Mouse (Mus musculus): ENCODE data around the gene Ube2r2. TPM values are rescaled to one million over a fixed set of nuclear protein-coding genes. Genes with fewer than 3 reads are reported as not detected.

The Ube2r2 gene
- total and polyA plus RNA-seq, 2 experiments = 30.4 to 40.4 TPM

- Histone ChIP-seq H3K36me3 (ENCODE audit: control insufficient read depth, insufficient read depth, low read length) (peaks cover 15% of the 10 kb centered on the region), H3K4me1 (ENCODE audit: control insufficient read depth, insufficient read depth, low read length) (no peaks in the 10 kb centered on the region), H3K27ac (replicated peaks; ENCODE audit: insufficient read depth, low read depth, low read length) (no peak overlapping the region), H3K79me2 (ENCODE audit: control insufficient read depth, insufficient read depth, low read length) (peaks cover 21% of the 10 kb centered on the region), H3K27me3 (ENCODE audit: control insufficient read depth, insufficient read depth, low read length) (no peaks in the 10 kb centered on the region), H3K4me3 (ENCODE audit: insufficient read depth, low read depth, low read length) (no peak overlapping the region), H3K9ac (ENCODE audit: low read depth, low read length) (no peak overlapping the region)
- TF ChIP-seq CTCF (IDR thresholded peaks at IDR 0.05; ENCODE audit: low read depth, low read length) (no peak), POLR2A (IDR thresholded peaks at IDR 0.05; ENCODE audit: extremely low read depth, insufficient read depth, low read length) (no peak)
- no peak for DNase-seq (ENCODE audit: extremely low read depth, low read depth, low spot score)
- WGBS = 85% methylated on average over 15 of the region's 15 CpGs
These were observed 44.5 kb downstream of the Ube2r2 start for GRCm38 (mm10) chr4:41179825-41180725.

GRCm38 (mm10) chr4:41189809-41190208, 54.3 kb downstream of the Ube2r2 start:
- WGBS = 87% methylated on average over 2 of the region's 2 CpGs
- TF ChIP-seq POLR2A (IDR thresholded peaks at IDR 0.05; ENCODE audit: extremely low read depth, insufficient read depth, low read length) (no peak), CTCF (IDR thresholded peaks at IDR 0.05; ENCODE audit: low read depth, low read length) (no peak)

GRCm38 (mm10) chr4:41192544-41193512, 57.3 kb downstream of the Ube2r2 start:
- 74% methylated on average over 14 of the region's 14 CpGs for WGBS
- no peak for TF ChIP-seq CTCF (IDR thresholded peaks at IDR 0.05; ENCODE audit: low read depth, low read length)
- no peak for TF ChIP-seq POLR2A (IDR thresholded peaks at IDR 0.05; ENCODE audit: extremely low read depth, insufficient read depth, low read length)
- H3K36me3 ChIP-seq (ENCODE audit: control insufficient read depth, insufficient read depth, low read length) = peaks cover 26% of the 10 kb centered on the region

More at GRCm38 (mm10) chr4:41189809-41190208, 54.3 kb downstream of the Ube2r2 start:
- H3K36me3 ChIP-seq (ENCODE audit: control insufficient read depth, insufficient read depth, low read length) = peaks cover 28% of the 10 kb centered on the region
- no peak overlapping the region for H3K4me3 ChIP-seq (ENCODE audit: insufficient read depth, low read depth, low read length)
- H3K79me2 ChIP-seq (ENCODE audit: control insufficient read depth, insufficient read depth, low read length) = no peaks in the 10 kb centered on the region
- no peaks in the 10 kb centered on the region for H3K4me1 ChIP-seq (ENCODE audit: control insufficient read depth, insufficient read depth, low read length)
- H3K27ac ChIP-seq (replicated peaks; ENCODE audit: insufficient read depth, low read depth, low read length) = no peak overlapping the region
- H3K27me3 ChIP-seq (ENCODE audit: control insufficient read depth, insufficient read depth, low read length) = no peaks in the 10 kb centered on the region
- no peak overlapping the region for H3K9ac ChIP-seq (ENCODE audit: low read depth, low read length)
- DNase-seq (ENCODE audit: extremely low read depth, low read depth, low spot score) = no peak

GRCm38 (mm10) chr4:41195328-41195727, 59.8 kb downstream of the Ube2r2 start:
- Histone ChIP-seq H3K27ac (replicated peaks; ENCODE audit: insufficient read depth, low read depth, low read length) (no peak overlapping the region), H3K9ac (ENCODE audit: low read depth, low read length) (no peak overlapping the region), H3K27me3 (ENCODE audit: control insufficient read depth, insufficient read depth, low read length) (no peaks in the 10 kb centered on the region), H3K79me2 (ENCODE audit: control insufficient read depth, insufficient read depth, low read length) (no peaks in the 10 kb centered on the region), H3K36me3 (ENCODE audit: control insufficient read depth, insufficient read depth, low read length) (peaks cover 23% of the 10 kb centered on the region), H3K4me1 (ENCODE audit: control insufficient read depth, insufficient read depth, low read length) (no peaks in the 10 kb centered on the region), H3K4me3 (ENCODE audit: insufficient read depth, low read depth, low read length) (no peak overlapping the region)
- 90% methylated on average over 15 of the region's 15 CpGs for WGBS
- no peak for DNase-seq (ENCODE audit: extremely low read depth, low read depth, low spot score)
- TF ChIP-seq POLR2A (IDR thresholded peaks at IDR 0.05; ENCODE audit: extremely low read depth, insufficient read depth, low read length) = no peak

More at GRCm38 (mm10) chr4:41192544-41193512, 57.3 kb downstream of the Ube2r2 start:
- no peak for DNase-seq (ENCODE audit: extremely low read depth, low read depth, low spot score)
- no peak overlapping the region for H3K27ac ChIP-seq (replicated peaks; ENCODE audit: insufficient read depth, low read depth, low read length)
- no peak overlapping the region for H3K4me3 ChIP-seq (ENCODE audit: insufficient read depth, low read depth, low read length)
- H3K27me3 ChIP-seq (ENCODE audit: control insufficient read depth, insufficient read depth, low read length) = no peaks in the 10 kb centered on the region
- no peak overlapping the region; the same call in 1 of the 2 replicates for H3K9ac ChIP-seq (ENCODE audit: low read depth, low read length)
- H3K4me1 ChIP-seq (ENCODE audit: control insufficient read depth, insufficient read depth, low read length) = no peaks in the 10 kb centered on the region
- no peaks in the 10 kb centered on the region for H3K79me2 ChIP-seq (ENCODE audit: control insufficient read depth, insufficient read depth, low read length)

GRCm38 (mm10) chr4:41196861-41197610, 61.5 kb downstream of the Ube2r2 start:
- no peaks in the 10 kb centered on the region for H3K4me1 ChIP-seq (ENCODE audit: control insufficient read depth, insufficient read depth, low read length)
- H3K79me2 ChIP-seq (ENCODE audit: control insufficient read depth, insufficient read depth, low read length) = no peaks in the 10 kb centered on the region
- no peak overlapping the region for H3K9ac ChIP-seq (ENCODE audit: low read depth, low read length)
- H3K4me3 ChIP-seq (ENCODE audit: insufficient read depth, low read depth, low read length) = no peak overlapping the region
- peaks cover 21% of the 10 kb centered on the region for H3K36me3 ChIP-seq (ENCODE audit: control insufficient read depth, insufficient read depth, low read length)
- no peak overlapping the region for H3K27ac ChIP-seq (replicated peaks; ENCODE audit: insufficient read depth, low read depth, low read length)
- WGBS = 76% methylated on average over 3 of the region's 3 CpGs
- TF ChIP-seq CTCF (IDR thresholded peaks at IDR 0.05; ENCODE audit: low read depth, low read length) = no peak
- no peak for TF ChIP-seq POLR2A (IDR thresholded peaks at IDR 0.05; ENCODE audit: extremely low read depth, insufficient read depth, low read length)
- H3K27me3 ChIP-seq (ENCODE audit: control insufficient read depth, insufficient read depth, low read length) = no peaks in the 10 kb centered on the region
- no peak for DNase-seq (ENCODE audit: extremely low read depth, low read depth, low spot score)

All from liver, adult 2 months (tissue).